Mouse (Mus musculus): ENCODE results near the gene Krt18.

DNA sequence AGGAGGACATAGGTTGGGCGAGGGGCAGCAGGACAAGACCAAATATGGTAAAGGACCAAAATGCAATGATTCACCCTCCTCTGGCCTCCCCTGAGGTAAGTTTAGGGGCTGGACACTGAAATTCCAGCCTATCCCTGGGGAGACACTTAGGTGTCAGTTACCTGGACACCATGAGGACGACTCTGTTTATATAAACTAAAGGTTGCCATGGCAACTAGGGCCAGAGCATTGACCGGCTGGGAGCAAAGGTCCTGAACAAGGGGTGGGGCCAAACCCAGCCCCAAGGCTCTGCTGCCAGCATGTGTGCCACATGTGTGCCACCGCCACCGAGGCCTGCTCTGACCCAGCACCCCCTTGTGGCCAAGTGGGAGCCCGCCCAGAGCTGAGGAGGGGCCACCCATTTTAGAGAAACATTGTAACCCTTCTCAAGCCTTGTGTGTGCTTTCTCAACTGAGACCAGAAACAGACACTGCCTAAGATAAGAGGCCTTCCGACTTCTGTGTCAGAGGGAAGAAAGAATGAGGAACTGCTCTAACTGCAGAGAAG is 10.0 kb upstream of the Krt18 start:
- TF ChIP-seq CTCF (IDR thresholded peaks at IDR 0.05; ENCODE audit: control insufficient read depth, insufficient read depth, low read length) (peak; percentile 39), POLR2A (IDR thresholded peaks at IDR 0.05; ENCODE audit: borderline replicate concordance, control insufficient read depth, low read depth, low read length) (no peak)
